Mouse (Mus musculus) embryonic fibroblast, embryonic 13.5 days (primary cell): ENCODE data around the gene Dnah8. TPM values are rescaled to one million over a fixed set of nuclear protein-coding genes. Genes with fewer than 3 reads are reported as not detected.

Experiments
- H3K27ac ChIP-seq: 2 replicates; pipeline ENCODE4 v1.5.1; 2012; ENCODE audit warnings: low read length, control low read depth, inconsistent platforms; ENCODE audit not compliant: insufficient read depth
- H3K4me1 ChIP-seq: 2 replicates; pipeline ENCODE4 v1.6.1; 2011; ENCODE audit warnings: low read length; ENCODE audit not compliant: control insufficient read depth, insufficient read depth
- H3K4me3 ChIP-seq: 2 replicates; pipeline ENCODE4 v1.5.1; 2011; ENCODE audit warnings: mild to moderate bottlenecking, control low read depth, low read length; ENCODE audit not compliant: insufficient read depth
- CTCF ChIP-seq: IDR thresholded peaks from 2 replicates; pipeline ENCODE4 v1.5.1; 2011; ENCODE audit warnings: mild to moderate bottlenecking, control low read depth, low read length, moderate library complexity, borderline replicate concordance; ENCODE audit not compliant: insufficient read depth
- POLR2A ChIP-seq: IDR thresholded peaks from 2 replicates; pipeline ENCODE4 v1.6.1; 2011; ENCODE audit warnings: low read depth, mild to moderate bottlenecking, control low read depth, low read length, moderate library complexity
- polyA plus RNA-seq: library from polyadenylated mRNA; stranded (reverse); fragments of >200 nt; gene quantifications from 2 replicates; pipeline ENCODE4 v1.2.4, GENCODE M21; 2011; ENCODE audit warnings: low read depth; ENCODE audit not compliant: missing spikeins, insufficient read length

Dnah8 gene
- polyA plus RNA-seq, 1 experiment = 1.7 TPM

GRCm38 (mm10) chr17:30590417-30591198, 33.5 kb upstream of the Dnah8 start:
- TF ChIP-seq CTCF = no peak
- TF ChIP-seq POLR2A = no peak
- no peak overlapping the region for H3K27ac ChIP-seq
- no peaks in the 10 kb centered on the region for H3K4me1 ChIP-seq
- H3K4me3 ChIP-seq = no peak overlapping the region

GRCm38 (mm10) chr17:30594407-30594806, 29.7 kb upstream of the Dnah8 start:
- TF ChIP-seq CTCF = no peak
- no peak for TF ChIP-seq POLR2A
- Histone ChIP-seq H3K4me3 (no peak overlapping the region), H3K4me1 (no peaks in the 10 kb centered on the region), H3K27ac (no peak overlapping the region)

- Histone ChIP-seq H3K4me1 (no peaks in the 10 kb centered on the region), H3K4me3 (no peak overlapping the region), H3K27ac (no peak overlapping the region)
- TF ChIP-seq CTCF = no peak
- no peak for TF ChIP-seq POLR2A
These were observed 29.3 kb upstream of the Dnah8 start for GRCm38 (mm10) chr17:30594846-30595245.

- no peaks in the 10 kb centered on the region for H3K4me1 ChIP-seq
- H3K4me3 ChIP-seq = no peak overlapping the region
- H3K27ac ChIP-seq = no peak overlapping the region
- TF ChIP-seq CTCF (no peak), POLR2A (no peak)
These were observed 26.4 kb upstream of the Dnah8 start for GRCm38 (mm10) chr17:30597786-30598185.

GRCm38 (mm10) chr17:30598300-30598699, 25.9 kb upstream of the Dnah8 start:
- no peak for TF ChIP-seq POLR2A
- no peak for TF ChIP-seq CTCF
- Histone ChIP-seq H3K4me1 (no peaks in the 10 kb centered on the region), H3K27ac (no peak overlapping the region), H3K4me3 (no peak overlapping the region)

GRCm38 (mm10) chr17:30602175-30602574, 22.0 kb upstream of the Dnah8 start:
- Histone ChIP-seq H3K4me3 (no peak overlapping the region), H3K4me1 (no peaks in the 10 kb centered on the region), H3K27ac (no peak overlapping the region)
- TF ChIP-seq POLR2A (no peak), CTCF (no peak)

- Histone ChIP-seq H3K4me3 (no peak overlapping the region), H3K27ac (no peak overlapping the region), H3K4me1 (peaks cover 4% of the 10 kb centered on the region; the same call in 1 of the 2 replicates)
- TF ChIP-seq POLR2A = no peak
- TF ChIP-seq CTCF = no peak
These were observed 19.9 kb upstream of the Dnah8 start for GRCm38 (mm10) chr17:30604296-30604695.

GRCm38 (mm10) chr17:30605001-30605400, 19.2 kb upstream of the Dnah8 start:
- TF ChIP-seq CTCF = no peak
- peaks cover 8% of the 10 kb centered on the region; the same call in 1 of the 2 replicates for H3K4me1 ChIP-seq
- H3K27ac ChIP-seq = no peak overlapping the region
- H3K4me3 ChIP-seq = no peak overlapping the region

- Histone ChIP-seq H3K27ac (no peak overlapping the region), H3K4me3 (no peak overlapping the region), H3K4me1 (peaks cover 8% of the 10 kb centered on the region)
- TF ChIP-seq POLR2A = no peak
- TF ChIP-seq CTCF = no peak
These were observed 17.9 kb upstream of the Dnah8 start for GRCm38 (mm10) chr17:30606206-30606605.

- H3K4me3 ChIP-seq = no peak overlapping the region
- no peak for TF ChIP-seq POLR2A
- TF ChIP-seq CTCF = no peak
- peaks cover 8% of the 10 kb centered on the region for H3K4me1 ChIP-seq
- no peak overlapping the region for H3K27ac ChIP-seq
These were observed 17.5 kb upstream of the Dnah8 start for GRCm38 (mm10) chr17:30606634-30607081.

- peaks cover 8% of the 10 kb centered on the region for H3K4me1 ChIP-seq
- no peak overlapping the region for H3K4me3 ChIP-seq
- no peak for TF ChIP-seq CTCF
- no peak for TF ChIP-seq POLR2A
- no peak overlapping the region for H3K27ac ChIP-seq
These were observed 16.8 kb upstream of the Dnah8 start for GRCm38 (mm10) chr17:30607330-30607729.
